Mouse (Mus musculus) adrenal gland, postnatal 36 days (tissue): ENCODE measurements around the gene Wdr45. TPM values are rescaled to one million over a fixed set of nuclear protein-coding genes. Genes with fewer than 3 reads are reported as not detected.
"Not testable (repeated sequence)": the region's sequence is repeated elsewhere in the genome, so short reads cannot be mapped to it uniquely, and the experiment has no call there.

ENCODE experiments used
- DNase-seq, 2 experiments: peaks; one replicate each; pipeline ENCODE4 v3.0.0; 2021; ENCODE audit warnings: mixed read lengths in 1 of 2
- long read RNA-seq, 2 experiments: library from polyadenylated mRNA; stranded (forward); transcript quantifications; one replicate each; pipeline ENCODE4 v2.0.0; 2021; ENCODE audit warnings: borderline sequencing depth in 2 of 2
- total RNA-seq, 2 experiments: library from RNA; stranded (reverse); gene quantifications; 2 replicates each; pipeline ENCODE4 v1.2.3; 2021

The Wdr45 gene
- total RNA-seq: 10 to 100 TPM; 48.7 to 67.5 TPM
- long read RNA-seq, experiment 1, transcript Wdr45-201 (11 exons, 1,609 nt): major isoform, 30 of 56 reads
- long read RNA-seq, experiment 1, transcript Wdr45-204 (11 exons, 1,568 nt): minor isoform, 6 of 56 reads
- long read RNA-seq, experiment 1, partial matches to known transcripts: 5 of 56 reads
- long read RNA-seq, experiment 1, other reads (novel, unspliced or antisense): 12 of 56 reads
- long read RNA-seq, experiment 2, transcript Wdr45-201 (11 exons, 1,609 nt): major isoform, 14 of 24 reads
- long read RNA-seq, experiment 2, partial matches to known transcripts: 0 of 24 reads
- long read RNA-seq, experiment 2, other reads (novel, unspliced or antisense): 8 of 24 reads

- peak; percentile 90 to 91 for DNase-seq
Observed at GRCm38 (mm10) chrX:7714135-7714899, at the start of gene Wdr45. Wdr45 (plus strand) TSS chrX:7714333.

- DNase-seq: peak; percentile 21 to 51
Observed at GRCm38 (mm10) chrX:7664791-7665190, 49.3 kb upstream of the Wdr45 start.

- DNase-seq: no peak
Observed at GRCm38 (mm10) chrX:7665739-7666502, 48.2 kb upstream of the Wdr45 start.

GRCm38 (mm10) chrX:7670390-7670881 lies 43.7 kb upstream of the Wdr45 start:
- DNase-seq: peak; percentile 78 to 86

GRCm38 (mm10) chrX:7670921-7671623 lies 43.1 kb upstream of the Wdr45 start, which contains the start of gene Plp2:
Plp2 (minus strand) TSS chrX:7671390.
- peak; percentile 74 to 83 for DNase-seq

GRCm38 (mm10) chrX:7672739-7673138 lies 41.4 kb upstream of the Wdr45 start:
- DNase-seq: no peak

- DNase-seq: peak; percentile 45 to 49
Observed at GRCm38 (mm10) chrX:7673578-7674281, 40.4 kb upstream of the Wdr45 start.

GRCm38 (mm10) chrX:7674284-7675000 lies 39.7 kb upstream of the Wdr45 start:
- no peak for DNase-seq

DNA sequence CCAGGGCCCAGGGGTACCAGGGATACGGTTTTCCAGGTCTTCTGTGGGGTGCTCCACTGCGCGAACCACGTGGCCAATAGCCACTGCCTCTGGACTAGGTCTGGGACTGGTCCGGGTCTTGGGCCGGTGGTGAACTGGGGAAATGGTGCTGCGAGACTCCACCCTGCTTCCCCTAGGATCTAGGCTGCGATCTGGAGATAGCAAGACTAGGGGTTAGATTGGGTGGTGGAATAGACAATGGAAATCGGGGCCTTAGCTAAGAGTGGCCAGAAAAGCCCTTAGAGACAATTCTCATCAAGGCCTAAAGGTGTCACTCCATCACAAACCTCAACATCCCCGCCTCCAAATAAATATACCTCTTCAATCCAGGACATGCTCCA lies 39.1 kb upstream of the Wdr45 start:
- no peak for DNase-seq

DNA sequence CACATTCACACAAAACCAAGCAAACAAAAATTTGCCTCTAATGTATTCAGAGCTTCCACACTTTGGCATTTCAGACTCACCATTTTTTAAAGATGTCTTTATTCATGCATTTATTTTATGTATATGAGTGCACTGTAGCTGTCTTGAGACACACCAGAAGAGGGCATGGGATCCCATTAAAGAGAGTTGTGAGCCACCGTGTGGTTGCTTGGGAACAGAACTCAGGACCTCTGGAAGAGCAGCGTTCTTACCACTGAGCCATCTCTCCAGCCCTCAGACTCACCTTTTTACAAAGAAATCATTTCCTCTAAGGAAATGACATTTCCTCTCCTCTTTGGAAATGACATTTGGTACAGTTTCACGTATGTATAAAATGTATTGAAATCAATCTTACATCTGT lies 35.1 kb upstream of the Wdr45 start:
- no peak for DNase-seq

- DNase-seq: peak; percentile 91 to 94
Observed at GRCm38 (mm10) chrX:7679405-7680056, 34.6 kb upstream of the Wdr45 start.

GRCm38 (mm10) chrX:7680057-7680412 lies 34.1 kb upstream of the Wdr45 start:
- no peak for DNase-seq

- no peak for DNase-seq
Observed at GRCm38 (mm10) chrX:7680864-7681263, 33.3 kb upstream of the Wdr45 start, which contains the start of gene Magix. Magix (minus strand) TSS chrX:7681251.

GRCm38 (mm10) chrX:7688321-7688720 lies 25.8 kb upstream of the Wdr45 start:
- no peak for DNase-seq

GRCm38 (mm10) chrX:7690486-7690885 lies 23.6 kb upstream of the Wdr45 start:
- DNase-seq: no peak

- no peak for DNase-seq
Observed at GRCm38 (mm10) chrX:7692862-7693261, 21.3 kb upstream of the Wdr45 start.

DNA sequence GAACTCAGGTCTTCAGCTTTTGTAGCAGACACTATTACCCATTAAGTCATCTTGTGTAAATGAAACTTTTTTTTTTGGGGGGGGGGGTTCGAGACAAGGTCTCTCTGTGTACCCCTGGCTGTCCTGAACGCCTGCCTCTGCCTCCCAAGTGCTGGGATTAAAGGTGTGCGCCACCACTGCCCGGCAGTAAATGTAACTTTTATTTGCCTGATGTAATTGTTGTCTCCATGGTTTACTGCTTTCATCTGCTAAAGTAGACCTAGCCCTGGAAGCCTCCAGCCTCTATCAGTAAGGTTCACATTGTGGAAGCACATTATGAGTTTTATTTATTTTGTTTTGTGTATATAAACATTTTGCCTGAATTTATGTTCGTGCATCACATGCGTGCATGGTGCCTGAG lies 17.6 kb upstream of the Wdr45 start:
- DNase-seq: no peak

- peak; percentile 82 to 85 for DNase-seq
Observed at GRCm38 (mm10) chrX:7696954-7697381, 17.2 kb upstream of the Wdr45 start, which contains the start of gene Gpkow. Gpkow (plus strand) TSS chrX:7697131.

DNA sequence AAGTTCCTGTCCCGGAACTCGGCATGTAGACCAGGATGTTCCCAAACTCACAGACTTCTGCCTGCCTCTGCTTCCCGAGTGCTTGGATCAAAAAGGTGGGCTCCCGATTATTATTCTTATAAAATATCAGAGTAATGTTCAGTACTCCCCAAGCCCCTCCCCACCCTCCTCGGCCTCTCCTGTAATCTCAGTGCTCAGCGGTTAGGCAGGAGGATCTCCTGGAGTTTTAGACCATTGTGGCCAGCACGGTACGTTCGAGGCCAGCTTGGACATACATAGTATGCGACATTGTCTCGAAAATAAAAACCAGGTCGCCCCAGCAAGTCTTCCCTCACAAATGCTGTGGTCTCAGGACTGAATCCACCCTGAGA lies 384 bp upstream of the Wdr45 start:
- DNase-seq: not testable (repeated sequence)

DNA sequence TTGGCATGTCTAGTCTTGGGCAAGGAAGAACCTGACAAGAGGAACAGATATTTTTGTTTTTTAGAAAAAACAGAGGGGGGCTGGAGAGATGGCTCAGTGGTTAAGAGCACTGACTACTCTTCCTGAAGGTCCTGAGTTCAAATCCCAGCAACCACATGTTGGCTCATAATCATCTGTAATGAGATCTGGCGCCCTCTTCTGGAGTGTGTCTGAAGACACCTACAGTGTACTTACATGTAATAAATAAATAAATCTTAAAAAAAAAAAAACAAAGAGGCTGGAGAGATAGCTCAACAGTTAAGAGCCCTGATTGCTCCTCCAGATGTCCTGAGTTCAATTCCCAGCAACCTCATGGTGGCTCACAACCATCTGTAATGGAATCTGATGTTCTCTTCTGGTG lies 1.9 kb downstream of the Wdr45 start:
- DNase-seq: not testable (repeated sequence)
